Mouse (Mus musculus) heart, adult 2 months (tissue): ENCODE results near the gene Rhobtb1. TPM values are rescaled to one million over a fixed set of nuclear protein-coding genes. Genes with fewer than 3 reads are reported as not detected.

ENCODE experiments used
- DNase-seq, 2 experiments: peaks; one replicate each; pipeline ENCODE4 v3.0.0; 2021
- H3K27ac ChIP-seq: fragments of 200-600 bp; 2 replicates; pipeline ENCODE4 v1.8.1; 2022
- H3K27me3 ChIP-seq: fragments of 200-500 bp; 2 replicates; pipeline ENCODE4 v1.6.1; 2012; ENCODE audit warnings: mild to moderate bottlenecking, low read length, inconsistent platforms, mixed read lengths; ENCODE audit not compliant: control insufficient read depth, insufficient read depth
- H3K36me3 ChIP-seq: fragments of 200-500 bp; 2 replicates; pipeline ENCODE4 v1.6.1; 2012; ENCODE audit warnings: low read length, inconsistent platforms; ENCODE audit not compliant: control insufficient read depth, insufficient read depth
- H3K4me1 ChIP-seq: fragments of 200-500 bp; 2 replicates; pipeline ENCODE4 v1.6.1; 2011; ENCODE audit warnings: low read length; ENCODE audit not compliant: control insufficient read depth, insufficient read depth
- H3K4me3 ChIP-seq: fragments of 200-600 bp; 2 replicates; pipeline ENCODE4 v1.8.1; 2022
- H3K79me2 ChIP-seq: fragments of 200-500 bp; replicated peaks from 2 replicates; pipeline ENCODE4 v1.6.1; 2012; ENCODE audit warnings: mild to moderate bottlenecking, inconsistent platforms, low read length, moderate library complexity, mixed read lengths; ENCODE audit not compliant: control insufficient read depth, insufficient read depth
- H3K9ac ChIP-seq: fragments of 200-500 bp; 2 replicates; pipeline ENCODE4 v1.6.1; 2012; ENCODE audit warnings: low read depth, mild to moderate bottlenecking, control low read depth, inconsistent platforms, low read length, mixed read lengths
- CTCF ChIP-seq: fragments of 200-600 bp; IDR thresholded peaks from 2 replicates; pipeline ENCODE4 v1.8.1; 2022; ENCODE audit warnings: antibody characterized with exemption, mild to moderate bottlenecking, moderate library complexity
- EP300 ChIP-seq: fragments of 200-500 bp; IDR thresholded peaks from 2 replicates; pipeline ENCODE4 v1.6.1; 2011; ENCODE audit warnings: low read depth, low read length, control low read depth; ENCODE audit not compliant: insufficient read depth
- POLR2A ChIP-seq: fragments of 200-500 bp; IDR thresholded peaks from 2 replicates; pipeline ENCODE4 v1.6.1; 2011; ENCODE audit warnings: mild to moderate bottlenecking, low read depth, low read length, control low read depth; ENCODE audit not compliant: insufficient read depth
- WGBS: fragments of 180-500 bp; shearing (Covaris S2); methylation state at CpG from one replicate; pipeline ENCODE4 v1.1.7; 2018; 5-methylcytosine and 5-hydroxymethylcytosine counted together
- intact Hi-C: fragments of 180-260 bp; cut with DNase I; formaldehyde crosslinking; loops from one replicate; pipeline ENCODE4 v1.15.1; 2025
- polyA plus RNA-seq: library from polyadenylated mRNA; depleted of rRNA; stranded (reverse); fragments of >200 nt; gene quantifications from 2 replicates; pipeline ENCODE4 v1.2.3, GENCODE M21; 2012
- total RNA-seq, 2 experiments: library from RNA; stranded (reverse); gene quantifications; 2 replicates each; pipeline ENCODE4 v1.2.3; 2021

Gene Rhobtb1
- total and polyA plus RNA-seq, 3 experiments = 65.5 to 160 (median 123) TPM

DNA sequence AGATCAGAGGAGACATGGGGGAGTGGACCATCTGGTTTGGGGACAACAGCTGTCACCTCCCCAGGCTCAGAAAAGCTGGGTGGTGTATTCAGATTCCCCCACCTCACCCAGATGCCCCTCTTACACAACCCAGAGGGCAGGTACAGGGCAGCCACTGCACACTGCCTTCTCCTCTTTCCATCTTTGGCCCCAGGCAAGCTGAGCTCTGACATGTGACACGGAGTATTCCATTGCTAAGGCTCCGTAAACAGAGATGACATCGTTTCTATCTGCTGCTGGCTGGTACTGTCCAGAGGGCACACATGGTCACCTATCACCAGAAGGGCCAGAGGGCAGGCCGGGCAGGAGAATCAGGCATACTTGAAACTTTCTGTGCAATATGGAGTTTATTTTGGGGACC lies 136.9 kb downstream of the Rhobtb1 start:
- H3K79me2 ChIP-seq = no peaks in the 10 kb centered on the region
- no peak overlapping the region for H3K4me3 ChIP-seq
- no peak for DNase-seq
- peak overlapping the region; percentile 55 for H3K27ac ChIP-seq
- 58% methylated on average over 4 of the region's 4 CpGs for WGBS
- intact Hi-C loops = no loop called here
- no peaks in the 10 kb centered on the region; the same call in 1 of the 2 replicates for H3K4me1 ChIP-seq
- peaks cover 7% of the 10 kb centered on the region for H3K36me3 ChIP-seq
- H3K9ac ChIP-seq = no peak overlapping the region
- TF ChIP-seq CTCF = no peak
- 0 out of 2 replicates have a peak, but pooled peaks have one; percentile 44 for TF ChIP-seq EP300
- H3K27me3 ChIP-seq = no peaks in the 10 kb centered on the region

DNA sequence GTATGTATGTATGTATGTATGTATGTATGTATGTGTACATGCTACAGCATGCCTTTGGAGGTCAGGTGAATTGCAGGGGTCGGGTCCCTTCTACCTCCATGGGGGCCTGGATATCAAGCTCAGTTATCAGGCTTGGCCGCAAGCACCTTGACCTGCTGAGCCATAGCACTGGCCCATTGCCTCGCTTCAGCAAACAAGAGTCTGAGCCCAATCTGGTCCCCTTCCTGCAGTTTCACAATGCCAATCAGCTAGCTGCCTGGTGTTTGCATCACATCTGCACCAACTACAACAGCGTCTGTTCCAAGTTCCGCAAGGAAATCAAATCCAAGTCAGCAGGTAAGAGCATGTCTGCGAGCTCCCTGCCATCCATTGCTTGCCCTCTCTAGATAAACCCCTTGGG lies 137.5 kb downstream of the Rhobtb1 start:
- TF ChIP-seq POLR2A (no peak), CTCF (no peak), EP300 (no peak)
- no peaks in the 10 kb centered on the region for H3K79me2 ChIP-seq
- no peak overlapping the region for H3K9ac ChIP-seq
- DNase-seq = no peak
- peaks cover 7% of the 10 kb centered on the region for H3K36me3 ChIP-seq
- no peak overlapping the region for H3K4me3 ChIP-seq
- 87% methylated on average over 6 of the region's 6 CpGs for WGBS
- intact Hi-C loops = no loop called here
- H3K4me1 ChIP-seq = no peaks in the 10 kb centered on the region; the same call in 1 of the 2 replicates
- peak overlapping the region; percentile 43 for H3K27ac ChIP-seq
- no peaks in the 10 kb centered on the region for H3K27me3 ChIP-seq

DNA sequence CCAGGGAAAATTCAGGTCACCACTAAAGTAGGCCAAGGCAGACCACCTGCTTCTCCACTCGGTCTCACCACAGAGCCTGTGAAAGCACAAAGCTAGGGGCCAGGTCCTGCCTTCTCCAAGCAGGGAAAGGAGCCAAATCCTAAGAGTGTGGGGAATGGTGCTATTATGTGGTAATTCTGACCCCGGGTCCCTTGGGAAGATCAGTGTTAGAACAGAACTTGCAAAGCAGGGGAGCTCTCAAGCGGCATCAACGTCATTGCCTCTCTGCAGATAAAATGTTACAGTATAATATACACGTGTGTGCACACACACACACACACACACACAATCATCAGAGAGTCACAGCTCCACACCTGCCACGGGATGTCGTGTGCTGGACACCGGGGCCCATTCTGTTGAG lies 139.5 kb downstream of the Rhobtb1 start:
- Histone ChIP-seq H3K4me3 (no peak overlapping the region), H3K4me1 (no peaks in the 10 kb centered on the region; the same call in 1 of the 2 replicates), H3K27ac (no peak overlapping the region), H3K9ac (no peak overlapping the region), H3K36me3 (peaks cover 5% of the 10 kb centered on the region), H3K27me3 (no peaks in the 10 kb centered on the region), H3K79me2 (no peaks in the 10 kb centered on the region)
- intact Hi-C loops = no loop called here
- 80% methylated on average over 8 of the region's 8 CpGs for WGBS
- TF ChIP-seq EP300 = no peak
- TF ChIP-seq CTCF = no peak
- no peak for TF ChIP-seq POLR2A
- DNase-seq = no peak

DNA sequence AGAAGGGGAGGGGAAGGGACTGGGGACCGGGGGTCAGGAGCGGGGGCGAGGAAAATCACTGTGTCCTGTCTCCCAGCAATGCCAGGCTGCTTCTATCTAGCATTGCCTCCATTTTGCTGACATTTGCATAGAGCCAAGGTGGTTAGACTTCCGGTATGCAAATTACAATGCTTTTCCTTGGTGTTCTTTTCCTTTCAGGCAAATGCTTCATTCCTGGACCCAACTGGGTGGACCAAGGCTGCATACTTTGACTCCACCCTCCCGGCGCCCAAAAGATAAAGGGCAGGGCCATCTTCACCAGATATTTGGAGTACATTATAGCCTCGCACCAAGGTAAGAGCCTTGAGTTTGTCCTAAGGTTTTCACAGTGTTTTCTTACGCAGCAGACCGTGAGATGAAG lies 144.7 kb downstream of the Rhobtb1 start:
- H3K9ac ChIP-seq = no peak overlapping the region
- no peaks in the 10 kb centered on the region for H3K27me3 ChIP-seq
- WGBS = 91% methylated on average over 9 of the region's 9 CpGs
- H3K4me3 ChIP-seq = no peak overlapping the region
- intact Hi-C loops = no loop called here
- DNase-seq = no peak
- H3K36me3 ChIP-seq = no peaks in the 10 kb centered on the region
- no peak overlapping the region for H3K27ac ChIP-seq
- H3K79me2 ChIP-seq = no peaks in the 10 kb centered on the region
- TF ChIP-seq EP300 (no peak), CTCF (no peak), POLR2A (no peak)
- no peaks in the 10 kb centered on the region for H3K4me1 ChIP-seq

DNA sequence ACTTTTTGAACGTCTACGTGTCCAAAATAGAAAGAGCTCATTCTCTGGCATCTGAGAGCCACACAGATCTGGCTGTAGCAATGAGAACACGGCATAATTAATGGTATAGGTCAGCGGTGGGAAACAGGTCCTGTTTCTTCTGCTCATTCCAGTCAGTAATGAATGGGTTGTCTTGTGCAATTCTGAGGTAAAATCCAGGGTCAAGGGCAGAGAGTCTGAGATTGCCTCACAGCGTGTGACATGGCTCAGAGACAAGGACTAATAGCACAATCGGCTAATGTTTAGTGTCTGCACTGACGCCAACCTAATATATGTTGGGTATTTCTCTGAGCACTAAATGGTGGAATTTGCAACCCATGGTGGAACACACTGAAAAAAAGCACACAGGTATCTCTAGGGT lies 148.8 kb downstream of the Rhobtb1 start:
- no peak for DNase-seq
- Histone ChIP-seq H3K9ac (no peak overlapping the region), H3K36me3 (no peaks in the 10 kb centered on the region), H3K79me2 (no peaks in the 10 kb centered on the region), H3K27ac (no peak overlapping the region), H3K4me1 (no peaks in the 10 kb centered on the region), H3K4me3 (no peak overlapping the region), H3K27me3 (no peaks in the 10 kb centered on the region)
- WGBS = 73% methylated on average over 7 of the region's 7 CpGs
- intact Hi-C loops = no loop called here
- TF ChIP-seq EP300 = no peak
- no peak for TF ChIP-seq CTCF
- TF ChIP-seq POLR2A = no peak

DNA sequence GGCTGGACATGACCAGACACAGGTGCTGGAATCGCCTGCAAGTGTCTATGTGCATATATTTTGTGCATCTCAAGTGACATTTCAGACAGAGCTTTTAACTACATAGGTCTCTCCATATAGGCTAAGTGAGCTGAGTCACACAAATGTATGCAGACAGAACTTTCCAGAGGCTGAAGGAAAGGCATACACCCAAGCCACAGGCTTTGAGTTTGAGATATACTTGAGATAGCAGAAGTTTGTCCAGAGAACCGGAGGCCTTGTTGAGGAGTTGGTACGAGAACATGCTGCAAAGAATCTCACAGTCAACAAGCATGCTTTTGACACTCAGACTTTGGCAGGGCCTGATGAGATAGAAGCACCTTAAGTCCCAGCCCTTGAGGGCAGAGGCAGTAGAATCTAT lies 151.4 kb downstream of the Rhobtb1 start:
- H3K9ac ChIP-seq = no peak overlapping the region
- no peaks in the 10 kb centered on the region for H3K79me2 ChIP-seq
- H3K4me1 ChIP-seq = no peaks in the 10 kb centered on the region
- intact Hi-C loops = no loop called here
- no peak overlapping the region for H3K27ac ChIP-seq
- H3K4me3 ChIP-seq = no peak overlapping the region
- TF ChIP-seq CTCF = no peak
- TF ChIP-seq EP300 = no peak
- no peak for TF ChIP-seq POLR2A
- DNase-seq = no peak
- H3K36me3 ChIP-seq = no peaks in the 10 kb centered on the region
- no peaks in the 10 kb centered on the region for H3K27me3 ChIP-seq
- 94% methylated on average over 3 of the region's 3 CpGs for WGBS

DNA sequence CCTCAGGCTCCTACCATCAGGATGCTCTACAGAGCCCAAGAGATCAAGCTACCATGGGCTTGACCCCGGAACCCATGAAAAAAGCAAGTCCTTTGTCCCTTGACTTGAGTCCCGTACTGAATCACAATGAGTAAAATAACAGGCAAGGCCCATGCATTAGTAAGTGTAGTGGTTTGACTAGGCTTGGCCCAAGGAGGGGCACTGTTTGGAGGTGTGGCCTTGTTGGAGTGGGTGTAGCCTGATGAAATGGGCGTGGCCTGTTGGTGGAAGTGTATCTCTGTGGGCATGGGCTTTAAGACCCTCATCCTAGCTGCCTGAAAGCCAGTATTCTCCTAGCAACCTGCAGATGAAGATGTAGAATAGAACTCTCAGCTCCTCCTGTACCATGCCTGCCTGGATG lies 153.6 kb downstream of the Rhobtb1 start:
- no peak for DNase-seq
- H3K27me3 ChIP-seq = no peaks in the 10 kb centered on the region
- no peak overlapping the region for H3K27ac ChIP-seq
- H3K79me2 ChIP-seq = no peaks in the 10 kb centered on the region
- TF ChIP-seq POLR2A (no peak), CTCF (no peak), EP300 (no peak)
- WGBS = 89% methylated on average over 3 of the region's 3 CpGs
- no peaks in the 10 kb centered on the region for H3K4me1 ChIP-seq
- H3K4me3 ChIP-seq = no peak overlapping the region
- intact Hi-C loops = no loop called here
- H3K9ac ChIP-seq = no peak overlapping the region
- H3K36me3 ChIP-seq = no peaks in the 10 kb centered on the region
